Mouse (Mus musculus) lung, postnatal 0 days (tissue): ENCODE data around the gene Xylt1.

ENCODE experiments used
- CTCF ChIP-seq: IDR thresholded peaks from 2 replicates; pipeline ENCODE4 v1.5.1; 2016; ENCODE audit warnings: antibody characterized with exemption, mild to moderate bottlenecking
- EP300 ChIP-seq: IDR thresholded peaks from 2 replicates; pipeline ENCODE4 v1.6.1; 2016; ENCODE audit warnings: antibody characterized with exemption, mild to moderate bottlenecking, control low read depth

DNA sequence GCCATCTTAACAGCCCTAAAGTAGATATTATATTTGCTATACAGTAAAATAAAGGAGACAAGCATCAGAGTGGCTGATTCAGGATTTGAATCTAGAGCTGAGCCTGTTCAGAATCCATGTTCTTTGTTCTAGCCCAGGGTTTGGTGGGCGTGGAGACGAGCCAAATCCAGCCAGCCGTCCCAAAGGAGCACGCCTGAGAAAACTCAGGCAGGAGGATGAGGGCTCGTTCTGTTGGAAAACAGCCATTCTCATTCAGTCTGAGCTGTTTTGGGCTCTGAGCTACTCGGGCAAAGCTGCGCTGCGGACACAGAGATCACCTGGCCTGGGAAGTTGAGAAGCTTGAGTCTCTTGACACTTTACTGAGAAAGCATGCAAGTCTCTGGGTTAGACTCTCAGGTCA lies 115.0 kb downstream of the Xylt1 start:
- TF ChIP-seq CTCF (no peak), EP300 (no peak)
